Mouse (Mus musculus) splenic B cell, adult 2 months (primary cell): ENCODE data around the gene Grid2ip.
"Not testable (repeated sequence)": the region's sequence is repeated elsewhere in the genome, so short reads cannot be mapped to it uniquely, and the experiment has no call there.

Experiments
- DNase-seq: peaks from one replicate; pipeline ENCODE4 v3.0.0-alpha.2; 2011; ENCODE audit warnings: low read depth, low spot score
- H3K27me3 ChIP-seq: 2 replicates; pipeline ENCODE4 v1.6.1; 2012; ENCODE audit warnings: mild to moderate bottlenecking, low read length, moderate library complexity, mixed read lengths; ENCODE audit not compliant: control insufficient read depth, poor library complexity, insufficient read depth, severe bottlenecking
- H3K36me3 ChIP-seq: 2 replicates; pipeline ENCODE4 v1.6.1; 2012; ENCODE audit warnings: mild to moderate bottlenecking, low read length, moderate library complexity, mixed read lengths; ENCODE audit not compliant: control insufficient read depth, poor library complexity, insufficient read depth, severe bottlenecking

The Grid2ip gene

GRCm38 (mm10) chr5:143376156-143376555 lies 19.0 kb downstream of the Grid2ip start:
- H3K27me3 ChIP-seq = no peaks in the 10 kb centered on the region; the same call in 1 of the 2 replicates
- DNase-seq = peak; percentile 16
- H3K36me3 ChIP-seq = no peaks in the 10 kb centered on the region

GRCm38 (mm10) chr5:143386797-143387621 lies 29.9 kb downstream of the Grid2ip start:
- DNase-seq = peak; percentile 35
- Histone ChIP-seq H3K27me3 (no peaks in the 10 kb centered on the region), H3K36me3 (no peaks in the 10 kb centered on the region)

- H3K27me3 ChIP-seq = no peaks in the 10 kb centered on the region
- H3K36me3 ChIP-seq = no peaks in the 10 kb centered on the region
- DNase-seq = peak; percentile 26
Observed at GRCm38 (mm10) chr5:143394184-143394583, 37.0 kb downstream of the Grid2ip start.

GRCm38 (mm10) chr5:143394966-143395365 lies 37.8 kb downstream of the Grid2ip start:
- H3K27me3 ChIP-seq, H3K36me3 ChIP-seq, DNase-seq: not testable (repeated sequence)

GRCm38 (mm10) chr5:143395649-143396048 lies 38.5 kb downstream of the Grid2ip start:
- Histone ChIP-seq H3K27me3 (no peaks in the 10 kb centered on the region), H3K36me3 (no peaks in the 10 kb centered on the region)
- peak; percentile 77 for DNase-seq

- DNase-seq = no peak
- no peaks in the 10 kb centered on the region for H3K27me3 ChIP-seq
- H3K36me3 ChIP-seq = no peaks in the 10 kb centered on the region
Observed at GRCm38 (mm10) chr5:143400501-143400900, 43.4 kb downstream of the Grid2ip start.

GRCm38 (mm10) chr5:143401556-143401955 lies 44.4 kb downstream of the Grid2ip start:
- H3K27me3 ChIP-seq = no peaks in the 10 kb centered on the region

GRCm38 (mm10) chr5:143403221-143404147 lies 46.3 kb downstream of the Grid2ip start, which contains the start of gene Kdelr2:
Kdelr2 (plus strand) TSS chr5:143403838.
- Histone ChIP-seq H3K27me3 (no peaks in the 10 kb centered on the region), H3K36me3 (no peaks in the 10 kb centered on the region)
- DNase-seq = peak; percentile 88

More at GRCm38 (mm10) chr5:143401556-143401955, 44.4 kb downstream of the Grid2ip start:
- H3K36me3 ChIP-seq = no peaks in the 10 kb centered on the region
- DNase-seq = no peak

GRCm38 (mm10) chr5:143404148-143404930 lies 47.2 kb downstream of the Grid2ip start:
- DNase-seq = no peak

GRCm38 (mm10) chr5:143405200-143405599 lies 48.1 kb downstream of the Grid2ip start:
- no peak for DNase-seq
- Histone ChIP-seq H3K27me3 (no peaks in the 10 kb centered on the region), H3K36me3 (no peaks in the 10 kb centered on the region)

More at GRCm38 (mm10) chr5:143404148-143404930, 47.2 kb downstream of the Grid2ip start:
- no peaks in the 10 kb centered on the region for H3K36me3 ChIP-seq
- no peaks in the 10 kb centered on the region for H3K27me3 ChIP-seq

- Histone ChIP-seq H3K27me3 (no peaks in the 10 kb centered on the region), H3K36me3 (no peaks in the 10 kb centered on the region)
- no peak for DNase-seq
Observed at GRCm38 (mm10) chr5:143406548-143406947, 49.4 kb downstream of the Grid2ip start.

GRCm38 (mm10) chr5:143409239-143409638 lies 52.1 kb downstream of the Grid2ip start:
- Histone ChIP-seq H3K27me3 (no peaks in the 10 kb centered on the region), H3K36me3 (peaks cover 2% of the 10 kb centered on the region; the same call in 1 of the 2 replicates)
- no peak for DNase-seq

GRCm38 (mm10) chr5:143410841-143411395 lies 53.8 kb downstream of the Grid2ip start:
- no peak for DNase-seq
- peaks cover 2% of the 10 kb centered on the region; the same call in 1 of the 2 replicates for H3K36me3 ChIP-seq

GRCm38 (mm10) chr5:143421484-143421883 lies 64.3 kb downstream of the Grid2ip start:
- no peaks in the 10 kb centered on the region for H3K27me3 ChIP-seq
- H3K36me3 ChIP-seq = peaks cover 20% of the 10 kb centered on the region
- no peak for DNase-seq

More at GRCm38 (mm10) chr5:143410841-143411395, 53.8 kb downstream of the Grid2ip start:
- H3K27me3 ChIP-seq = no peaks in the 10 kb centered on the region
